Mouse (Mus musculus) right cerebral cortex, adult 2 months (tissue): ENCODE data around the gene Exph5.

Experiments
- DNase-seq, 2 experiments: peaks; one replicate each; pipeline ENCODE4 v3.0.0; 2021 to 2022; ENCODE audit warnings: low spot score in 2 of 2

Gene Exph5

DNA sequence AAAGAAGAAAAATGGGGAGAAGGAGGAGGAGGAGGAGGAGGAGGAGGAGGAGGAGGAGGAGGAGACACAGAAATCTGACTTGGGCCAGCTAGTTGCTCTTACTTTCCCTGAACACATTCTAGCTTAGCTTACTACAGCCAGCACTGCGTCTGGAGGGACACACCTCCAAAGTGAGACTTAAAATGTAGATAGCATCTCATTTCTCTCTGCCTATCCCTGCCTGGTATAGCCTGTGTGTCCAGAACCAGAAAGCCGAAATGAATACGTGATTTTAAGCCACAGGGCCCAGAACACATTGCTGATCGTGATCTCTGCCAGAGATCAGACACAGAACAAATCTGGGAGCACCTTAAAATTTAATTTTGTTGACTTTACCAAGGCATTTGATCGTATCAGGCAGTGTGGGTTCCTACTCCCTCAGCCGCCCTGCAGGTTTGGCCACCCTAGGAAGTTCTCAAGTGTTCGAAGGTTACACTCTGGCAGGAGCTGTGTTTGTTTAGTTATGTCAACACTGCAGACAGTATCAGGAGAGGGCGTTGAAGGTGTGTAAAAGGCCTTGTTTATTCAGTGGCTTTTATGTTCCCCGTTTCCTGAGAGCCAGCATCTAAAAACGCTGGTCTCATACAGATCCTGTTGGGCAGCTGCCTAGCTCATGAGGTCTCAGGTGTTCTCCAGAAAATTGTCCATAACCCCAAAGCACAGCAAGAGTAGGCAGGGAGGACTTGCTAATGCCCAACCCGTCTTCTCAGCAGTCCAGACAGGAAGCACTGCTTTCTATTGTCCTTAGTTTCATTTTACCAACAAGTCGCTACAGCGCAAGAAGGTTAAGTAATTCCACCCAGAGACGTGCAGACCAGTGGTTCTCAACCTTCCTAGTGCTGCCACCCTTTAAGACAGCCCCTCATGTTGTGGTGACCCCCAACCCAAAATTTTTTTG is 55.0 kb downstream of the Exph5 start:
- no peak for DNase-seq

DNA sequence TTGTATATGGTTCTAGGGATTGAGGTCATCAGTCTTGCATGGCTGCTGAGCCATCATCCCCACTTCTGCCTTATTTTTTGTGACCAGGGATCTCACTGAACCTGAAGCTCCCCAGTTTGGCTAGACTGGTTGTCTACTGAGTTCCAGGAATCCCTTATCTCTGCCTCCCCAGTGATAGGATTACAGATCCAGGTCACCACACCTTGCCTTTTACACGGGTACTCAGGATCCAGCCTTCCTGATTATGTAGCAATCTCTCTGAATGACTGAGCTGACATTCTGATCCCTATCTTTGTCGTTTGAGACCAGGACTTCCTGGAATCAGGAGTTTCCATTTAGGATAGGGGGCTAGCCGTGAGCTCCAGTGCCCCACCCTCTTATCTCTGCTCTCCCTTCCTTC is 69.9 kb downstream of the Exph5 start:
- DNase-seq = no peak

DNA sequence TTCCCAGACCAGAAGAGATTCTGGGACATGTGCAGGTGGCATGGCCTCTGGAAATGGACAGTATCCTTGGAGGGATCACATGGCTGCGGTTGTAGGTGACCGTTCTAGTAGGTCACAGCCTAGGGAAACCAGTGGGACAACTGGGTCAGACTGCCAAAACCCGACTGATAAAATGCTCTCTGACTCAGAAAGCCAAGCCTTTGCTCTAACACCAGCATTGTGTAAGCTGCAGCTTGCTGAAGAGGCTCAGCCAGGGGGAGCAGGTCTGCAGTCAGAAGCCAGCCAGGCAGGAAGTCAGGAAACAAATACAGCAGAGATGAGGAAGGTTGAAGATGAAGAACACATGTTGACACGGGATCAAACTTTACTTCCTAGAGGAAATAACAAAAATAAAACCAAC is 74.4 kb downstream of the Exph5 start:
- no peak for DNase-seq

- no peak for DNase-seq
These were observed 75.3 kb downstream of the Exph5 start for GRCm38 (mm10) chr9:53376820-53377219.

DNA sequence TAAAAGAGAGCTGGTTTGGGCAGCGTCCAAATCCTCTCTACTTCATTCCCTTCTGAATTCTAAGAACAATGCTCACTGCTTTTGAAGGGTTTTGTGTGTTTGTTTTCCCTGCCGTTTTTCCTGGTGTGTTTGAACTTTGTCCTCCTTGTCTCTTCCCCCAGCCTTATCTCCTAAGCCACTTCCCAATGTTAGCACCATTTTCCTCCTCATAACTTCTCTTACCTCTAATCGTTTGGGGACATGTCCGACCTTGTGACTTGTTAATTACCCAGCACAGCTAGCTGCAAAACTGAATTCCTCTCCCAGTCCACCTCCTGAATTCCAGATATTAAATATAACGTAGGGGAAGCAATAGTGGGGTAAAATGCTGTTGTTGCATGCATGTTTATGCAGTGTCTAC is 76.1 kb downstream of the Exph5 start:
- DNase-seq = no peak

DNA sequence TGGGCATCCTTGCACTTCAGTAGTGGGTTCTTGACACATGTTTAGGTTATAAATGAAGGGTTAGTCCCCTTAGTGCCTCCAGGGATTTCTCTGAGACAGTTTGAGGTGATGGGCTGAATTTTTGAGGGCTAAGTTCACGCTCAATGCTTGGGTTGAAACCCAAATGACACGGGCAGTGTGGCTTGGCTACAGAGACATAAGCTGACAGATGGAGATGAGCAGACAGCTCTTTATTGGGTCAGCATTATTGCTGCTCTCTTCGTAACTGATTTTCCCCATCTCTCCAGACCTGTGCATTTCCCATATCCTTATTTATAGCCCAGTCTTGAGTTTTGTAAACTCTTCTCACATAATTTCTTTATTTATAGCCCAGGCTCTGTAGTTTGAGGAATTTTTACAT is 76.7 kb downstream of the Exph5 start:
- no peak for DNase-seq

- DNase-seq = no peak
These were observed 79.1 kb downstream of the Exph5 start for GRCm38 (mm10) chr9:53380595-53380994.

DNA sequence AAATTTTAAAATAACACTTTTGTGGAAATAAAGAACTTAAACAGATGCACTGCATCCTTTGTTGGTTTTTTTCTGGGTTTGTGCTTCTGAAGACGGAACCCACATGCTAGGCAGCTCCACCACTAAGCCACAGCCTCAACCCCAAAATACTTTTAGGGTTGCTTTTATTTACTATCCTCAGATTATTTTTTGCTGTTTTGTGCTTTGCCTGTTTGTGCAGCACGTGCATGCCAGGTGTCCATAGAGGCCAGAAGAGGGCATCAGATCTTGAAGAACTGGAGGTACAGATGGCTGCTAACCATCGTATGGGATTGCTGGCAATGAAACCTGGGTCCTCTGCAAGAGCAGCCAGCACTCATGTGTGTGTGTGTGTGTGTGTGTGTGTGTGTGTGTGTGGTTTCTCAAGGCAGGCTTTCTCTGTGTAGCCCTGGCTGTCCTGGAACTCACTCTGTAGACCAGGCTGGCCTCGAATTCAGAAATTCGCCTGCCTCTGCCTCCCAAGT is 79.7 kb downstream of the Exph5 start:
- no peak for DNase-seq

GRCm38 (mm10) chr9:53383951-53384866 is 82.7 kb downstream of the Exph5 start, which contains the start of gene Kdelc2:
TSS of gene Kdelc2 (plus strand) at chr9:53384025.
- DNase-seq = peak; percentile 78 to 82

DNA sequence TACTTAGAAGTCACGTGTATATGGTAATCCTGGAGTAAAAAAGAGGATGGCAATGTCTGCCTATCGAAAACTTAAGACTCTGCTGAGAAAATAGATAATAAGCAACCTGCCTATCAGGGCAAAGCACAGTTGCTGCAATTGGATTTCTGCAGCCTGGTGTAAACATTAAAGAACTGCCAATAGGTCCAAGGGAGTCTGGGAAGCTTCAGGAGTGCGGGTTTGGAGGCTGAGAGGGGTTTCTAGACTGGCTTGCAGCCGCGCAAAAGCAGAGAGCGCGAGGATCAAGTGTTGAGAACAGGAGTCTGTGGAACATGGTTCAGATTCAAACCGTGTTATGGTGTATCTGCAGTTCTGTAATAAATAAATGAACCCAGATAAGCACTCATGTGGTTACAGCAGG is 83.4 kb downstream of the Exph5 start:
- no peak for DNase-seq

DNA sequence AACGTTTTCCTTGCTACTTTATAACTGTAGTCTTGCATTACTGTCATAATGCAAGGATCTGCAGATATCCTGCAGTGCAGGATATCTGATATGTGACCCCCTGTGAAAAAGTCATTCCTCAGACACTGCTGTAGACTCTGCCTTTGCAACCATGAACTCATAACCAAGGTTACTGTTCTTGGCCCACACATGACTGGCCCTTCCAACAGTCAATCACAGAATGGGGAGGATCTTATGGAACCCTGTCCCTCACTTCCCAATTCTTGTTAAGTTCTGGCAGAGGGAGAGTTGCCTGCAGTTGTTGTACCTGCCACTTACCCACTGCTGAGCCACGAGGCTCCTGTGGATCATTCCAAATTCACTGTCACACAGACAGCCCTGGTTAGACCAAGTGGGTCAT is 86.0 kb downstream of the Exph5 start:
- no peak for DNase-seq

GRCm38 (mm10) chr9:53389109-53389508 is 87.6 kb downstream of the Exph5 start:
- DNase-seq = no peak

DNA sequence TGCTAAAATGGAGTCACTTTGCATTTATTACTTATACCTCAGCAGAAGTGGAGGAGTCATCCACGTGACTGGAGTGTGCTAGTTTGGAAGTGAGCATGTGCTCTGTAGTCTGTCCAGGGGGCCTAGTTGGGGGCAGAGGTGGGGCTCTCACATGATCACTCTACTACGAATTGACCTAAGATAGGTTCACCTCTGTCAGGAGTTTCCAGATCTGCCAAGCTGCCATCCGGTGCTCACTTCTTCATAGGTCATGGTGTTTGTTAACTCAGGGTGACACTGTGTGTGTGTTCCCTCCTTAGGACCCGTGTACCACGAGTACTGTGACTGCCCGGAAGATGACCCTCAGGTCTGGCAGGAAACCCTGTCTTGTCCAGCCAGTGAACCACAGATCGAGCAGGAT is 88.7 kb downstream of the Exph5 start:
- no peak for DNase-seq

GRCm38 (mm10) chr9:53397685-53398387 is 96.4 kb downstream of the Exph5 start:
- DNase-seq = peak in 1 of 2 experiments; percentile 15

DNA sequence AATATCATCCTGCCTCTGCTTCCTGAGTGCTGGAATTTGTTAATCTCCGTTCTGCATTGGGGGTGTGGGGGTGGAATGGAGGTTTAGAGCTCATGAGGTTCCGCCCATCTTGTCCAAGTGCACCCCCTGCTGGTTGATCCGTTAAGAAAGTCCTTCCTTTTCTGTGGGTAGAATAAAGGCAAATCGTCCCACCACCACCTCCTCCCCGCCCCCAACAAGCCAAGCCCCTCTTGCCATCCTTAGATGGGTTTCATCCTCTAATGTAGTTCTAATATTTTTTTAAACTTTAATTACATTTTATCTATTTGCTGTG is 96.9 kb downstream of the Exph5 start:
- DNase-seq = peak; percentile 49 to 64

DNA sequence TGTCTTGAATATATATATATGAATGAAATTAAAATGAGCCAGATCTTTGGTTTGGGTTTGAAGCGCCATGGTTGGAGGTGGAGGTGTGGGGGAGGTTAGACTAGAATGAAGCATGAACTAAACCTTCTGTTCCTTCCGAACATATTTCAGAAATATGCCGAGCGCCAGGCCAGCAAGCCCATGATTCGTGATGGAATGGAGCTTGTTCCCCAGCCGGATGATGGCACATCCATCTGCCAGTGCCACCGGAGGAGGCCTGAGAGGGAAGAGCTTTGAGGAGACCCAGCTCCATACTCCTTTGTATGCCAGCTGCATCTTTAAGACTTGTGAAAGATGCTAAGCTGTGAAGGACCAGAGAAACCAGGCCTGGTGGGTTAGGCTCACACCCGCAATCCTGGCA is 98.1 kb downstream of the Exph5 start:
- DNase-seq = peak in 1 of 2 experiments; percentile 14

- no peak for DNase-seq
These were observed 99.2 kb downstream of the Exph5 start for GRCm38 (mm10) chr9:53400696-53401095.

DNA sequence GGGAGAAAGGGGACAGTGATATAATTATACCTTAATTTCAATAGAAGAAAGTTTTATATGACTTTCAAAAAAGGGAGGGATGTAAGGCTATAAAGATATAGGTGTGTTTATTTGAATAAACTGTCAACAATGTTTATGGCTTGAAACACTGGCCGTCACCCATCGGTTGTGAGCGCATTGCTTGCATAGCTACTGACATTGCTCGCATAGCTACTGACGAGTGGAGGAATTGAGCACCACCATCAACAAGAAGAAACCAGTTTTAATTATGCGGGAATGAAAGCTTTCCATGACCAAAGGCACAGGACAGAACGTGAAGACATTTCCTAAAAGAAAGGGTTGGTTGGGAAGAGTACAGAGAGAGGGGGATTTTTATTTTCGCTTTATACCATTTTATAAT is 99.7 kb downstream of the Exph5 start:
- DNase-seq = no peak

- peak in 1 of 2 experiments; percentile 38 for DNase-seq
These were observed 100.8 kb downstream of the Exph5 start, which contains the start of gene 4930550C14Rik for GRCm38 (mm10) chr9:53402291-53402711. TSS of gene 4930550C14Rik (plus strand) at chr9:53402325.

- no peak for DNase-seq
These were observed 101.5 kb downstream of the Exph5 start for GRCm38 (mm10) chr9:53402991-53403390.

DNA sequence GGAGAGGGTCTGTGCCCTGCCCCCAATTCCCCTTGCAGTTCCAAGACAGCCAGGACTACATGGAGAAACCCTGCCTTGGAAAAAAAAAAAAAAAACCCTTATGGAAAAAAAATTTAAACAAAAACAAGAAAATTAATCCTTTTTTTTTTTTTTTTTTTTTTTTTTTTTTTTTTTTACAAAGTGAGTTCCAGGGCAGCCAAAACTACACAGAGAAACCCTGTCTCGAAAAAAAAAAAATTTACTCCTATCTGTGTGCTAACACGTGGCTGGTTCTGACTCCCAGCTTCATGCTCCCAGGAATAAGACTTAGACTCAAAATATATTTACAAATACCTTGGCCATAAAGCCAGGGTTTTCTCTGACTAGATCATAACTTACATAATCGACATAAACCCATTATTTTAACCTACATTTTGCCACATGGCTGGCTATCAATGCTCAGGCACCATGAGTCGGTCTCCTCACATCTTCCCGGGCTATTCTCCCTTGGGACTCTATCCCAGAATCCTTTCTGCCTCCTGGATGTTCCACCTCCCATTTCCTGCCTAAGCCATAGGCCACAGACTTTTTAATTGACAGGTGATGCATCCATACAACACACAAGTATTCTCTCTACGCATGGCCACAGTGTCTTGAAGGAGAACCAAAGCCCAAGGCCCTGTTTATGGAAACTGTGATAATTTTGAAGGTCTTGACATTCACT is 102.7 kb downstream of the Exph5 start:
- no peak for DNase-seq
